Mouse (Mus musculus) macrophage (primary cell): ENCODE results near the gene Tmem39a. TPM values are rescaled to one million over a fixed set of nuclear protein-coding genes. Genes with fewer than 3 reads are reported as not detected.

ENCODE experiments used
- H3K27ac ChIP-seq: fragments of 350-480 bp; formaldehyde crosslinking; 2 replicates; pipeline ENCODE4 v1.9.0; 2021
- H3K36me3 ChIP-seq: fragments of 350-480 bp; formaldehyde crosslinking; 2 replicates; pipeline ENCODE4 v1.9.0; 2021; ENCODE audit errors: inconsistent target
- H3K4me3 ChIP-seq: fragments of 350-480 bp; formaldehyde crosslinking; 2 replicates; pipeline ENCODE4 v1.9.0; 2021; ENCODE audit errors: inconsistent target
- H3K79me2 ChIP-seq: fragments of 350-480 bp; formaldehyde crosslinking; 2 replicates; pipeline ENCODE4 v1.9.0; 2021; ENCODE audit errors: inconsistent target
- WGBS: methylation state at CpG from one replicate; pipeline ENCODE4 v1.1.7; 2026; ENCODE audit warnings: inconsistent platforms; ENCODE audit not compliant: missing documents; 5-methylcytosine and 5-hydroxymethylcytosine counted together
- polyA plus RNA-seq: library from polyadenylated mRNA; stranded (reverse); fragments of 250-400 nt; gene quantifications from 3 replicates; pipeline ENCODE4 v1.2.4, GENCODE M21; 2018; ENCODE audit warnings: inconsistent platforms

Tmem39a gene
- polyA plus RNA-seq, 1 experiment from 2014 or later: 15.6 TPM

DNA sequence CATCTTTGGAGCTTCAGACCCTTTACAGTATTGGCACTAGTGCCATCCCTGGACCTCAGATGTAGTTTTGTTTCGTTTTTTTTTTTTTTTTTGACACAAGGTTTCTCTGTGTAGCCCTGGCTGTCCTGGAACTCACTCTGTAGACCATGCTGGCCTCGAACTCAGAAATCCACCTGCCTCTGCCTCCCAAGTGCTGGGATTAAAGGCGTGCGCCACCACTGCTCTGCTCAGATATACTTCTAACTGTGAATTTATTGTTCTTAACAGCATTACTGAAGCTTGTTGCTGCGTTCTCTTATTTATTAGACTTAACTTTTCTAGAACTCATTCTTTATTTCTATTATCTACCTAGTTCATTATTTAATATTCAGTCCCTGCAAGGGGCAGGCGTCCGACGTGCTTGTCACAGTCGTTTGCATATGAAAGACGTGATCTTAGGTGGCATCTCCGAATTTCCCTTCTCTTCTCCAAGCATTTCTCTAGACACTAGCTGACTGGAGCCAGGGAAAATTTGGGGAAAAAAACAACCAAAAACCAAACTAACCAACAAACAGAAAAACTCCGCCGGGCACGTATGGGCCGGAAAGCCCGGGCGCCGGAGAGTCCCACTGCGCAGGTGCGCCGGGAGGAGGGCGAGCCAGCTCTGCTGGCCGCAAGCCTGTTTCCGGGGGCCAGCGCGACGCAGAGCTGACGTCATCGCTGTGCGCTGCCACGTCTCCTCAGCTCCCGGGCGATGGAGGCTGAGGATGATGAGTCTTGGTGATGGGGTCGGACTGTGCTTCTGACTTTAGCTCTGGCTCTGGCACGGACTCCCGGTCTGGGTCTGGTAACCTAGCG is 3.9 kb downstream of the Tmem39a start:
- H3K27ac ChIP-seq: peak overlapping the region; percentile 66
- WGBS: 6% methylated on average over 36 of the region's 37 CpGs

GRCm38 (mm10) chr16:38562968-38563327 is 4.5 kb downstream of the Tmem39a start:
- H3K4me3 ChIP-seq: peak overlapping the region; percentile 96
- H3K79me2 ChIP-seq: peaks cover 53% of the 10 kb centered on the region
- 0 out of 2 replicates have a peak, but pooled peaks cover 6% of the 10 kb centered on the region for H3K36me3 ChIP-seq
- peak overlapping the region; percentile 66 for H3K27ac ChIP-seq
- under 1% methylated on average over 25 of the region's 25 CpGs for WGBS

More for the DNA sequence above, 3.9 kb downstream of the Tmem39a start:
- Histone ChIP-seq H3K4me3 (peak overlapping the region; percentile 96), H3K36me3 (0 out of 2 replicates have a peak, but pooled peaks cover 6% of the 10 kb centered on the region), H3K79me2 (peaks cover 47% of the 10 kb centered on the region)

- 39% methylated on average over 10 of the region's 10 CpGs for WGBS
- H3K4me3 ChIP-seq: peak overlapping the region; percentile 96
Measured at GRCm38 (mm10) chr16:38563516-38563915, 5.0 kb downstream of the Tmem39a start.

DNA sequence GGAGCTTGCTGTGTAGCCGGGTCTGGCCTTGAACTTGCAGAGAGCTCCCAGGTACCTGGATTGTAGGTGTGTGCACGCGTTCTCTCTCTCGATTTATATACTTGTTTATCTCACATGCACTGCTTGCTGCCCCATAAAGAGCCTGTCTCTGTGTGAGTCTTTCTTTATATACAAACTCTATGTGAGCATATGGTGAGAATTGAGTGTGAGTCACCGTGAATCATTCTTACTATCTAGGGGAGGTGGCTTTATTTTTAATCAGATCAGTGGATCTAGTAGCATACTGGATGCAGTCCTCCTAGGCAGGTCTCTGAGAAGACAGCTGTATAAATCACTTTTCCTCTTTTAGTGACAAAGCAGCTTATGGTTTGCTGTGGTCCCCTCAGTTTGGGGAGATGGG is 9.7 kb downstream of the Tmem39a start:
- peaks cover 30% of the 10 kb centered on the region for H3K36me3 ChIP-seq

More at GRCm38 (mm10) chr16:38563516-38563915, 5.0 kb downstream of the Tmem39a start:
- peaks cover 57% of the 10 kb centered on the region for H3K79me2 ChIP-seq
- no peak overlapping the region; the same call in 1 of the 2 replicates for H3K27ac ChIP-seq
- H3K36me3 ChIP-seq: 0 out of 2 replicates have a peak, but pooled peaks cover 6% of the 10 kb centered on the region

GRCm38 (mm10) chr16:38571481-38571880 is 13.0 kb downstream of the Tmem39a start:
- 93% methylated on average over 3 of the region's 3 CpGs for WGBS
- Histone ChIP-seq H3K27ac (no peak overlapping the region), H3K4me3 (no peak overlapping the region), H3K79me2 (peaks cover 50% of the 10 kb centered on the region), H3K36me3 (peaks cover 43% of the 10 kb centered on the region)

More for the DNA sequence above, 9.7 kb downstream of the Tmem39a start:
- no peak overlapping the region for H3K4me3 ChIP-seq
- no peak overlapping the region for H3K27ac ChIP-seq
- H3K79me2 ChIP-seq: peaks cover 83% of the 10 kb centered on the region
- 88% methylated on average over 5 of the region's 5 CpGs for WGBS

GRCm38 (mm10) chr16:38584761-38585160 is 26.3 kb downstream of the Tmem39a start:
- Histone ChIP-seq H3K4me3 (no peak overlapping the region), H3K36me3 (peaks cover 75% of the 10 kb centered on the region), H3K79me2 (no peaks in the 10 kb centered on the region), H3K27ac (no peak overlapping the region)
- WGBS: 92% methylated on average over 7 of the region's 7 CpGs

DNA sequence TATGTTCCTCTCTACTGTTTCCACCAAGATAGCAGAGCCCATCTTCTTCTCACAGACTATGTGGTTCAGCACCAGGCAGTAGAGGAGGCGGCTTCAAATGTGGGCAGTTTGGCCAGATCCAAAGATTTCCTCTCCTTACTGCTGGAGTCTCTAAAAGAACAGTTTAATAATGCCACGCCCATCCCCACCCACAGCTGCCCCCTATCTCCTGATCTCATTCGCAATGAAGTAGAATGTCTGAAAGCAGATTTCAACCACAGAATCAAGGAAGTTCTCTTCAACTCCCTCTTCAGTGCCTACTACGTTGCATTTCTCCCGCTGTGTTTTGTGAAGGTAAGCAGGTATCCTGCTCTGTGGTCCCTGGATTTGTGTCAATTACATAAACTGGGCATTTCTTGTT is 26.7 kb downstream of the Tmem39a start:
- Histone ChIP-seq H3K36me3 (peaks cover 79% of the 10 kb centered on the region), H3K4me3 (no peak overlapping the region), H3K79me2 (no peaks in the 10 kb centered on the region), H3K27ac (no peak overlapping the region)
- WGBS: 74% methylated on average over 5 of the region's 5 CpGs

GRCm38 (mm10) chr16:38587163-38587562 is 28.7 kb downstream of the Tmem39a start:
- Histone ChIP-seq H3K4me3 (no peak overlapping the region), H3K27ac (no peak overlapping the region), H3K36me3 (peaks cover 89% of the 10 kb centered on the region), H3K79me2 (no peaks in the 10 kb centered on the region)
- WGBS: 94% methylated on average over 5 of the region's 5 CpGs

- Histone ChIP-seq H3K79me2 (no peaks in the 10 kb centered on the region), H3K36me3 (peaks cover 89% of the 10 kb centered on the region), H3K27ac (no peak overlapping the region), H3K4me3 (no peak overlapping the region)
- 97% methylated on average over 4 of the region's 4 CpGs for WGBS
Measured at GRCm38 (mm10) chr16:38587572-38587971, 29.1 kb downstream of the Tmem39a start.

GRCm38 (mm10) chr16:38591506-38591905 is 33.0 kb downstream of the Tmem39a start:
- WGBS: 96% methylated on average over 3 of the region's 3 CpGs
- Histone ChIP-seq H3K79me2 (no peaks in the 10 kb centered on the region), H3K36me3 (peaks cover 55% of the 10 kb centered on the region), H3K27ac (no peak overlapping the region), H3K4me3 (no peak overlapping the region)

GRCm38 (mm10) chr16:38592026-38592678 is 33.7 kb downstream of the Tmem39a start:
- Histone ChIP-seq H3K36me3 (peaks cover 49% of the 10 kb centered on the region), H3K4me3 (no peak overlapping the region)
- WGBS: 95% methylated on average over 11 of the region's 12 CpGs

GRCm38 (mm10) chr16:38592946-38593345 is 34.4 kb downstream of the Tmem39a start:
- Histone ChIP-seq H3K4me3 (no peak overlapping the region), H3K36me3 (peaks cover 41% of the 10 kb centered on the region), H3K79me2 (no peaks in the 10 kb centered on the region), H3K27ac (no peak overlapping the region)
- WGBS: 98% methylated on average over 4 of the region's 4 CpGs

More at GRCm38 (mm10) chr16:38592026-38592678, 33.7 kb downstream of the Tmem39a start:
- Histone ChIP-seq H3K27ac (no peak overlapping the region), H3K79me2 (no peaks in the 10 kb centered on the region)

- H3K79me2 ChIP-seq: no peaks in the 10 kb centered on the region
- WGBS: 100% methylated on average over 1 of the region's 1 CpGs
- H3K36me3 ChIP-seq: peaks cover 30% of the 10 kb centered on the region
- H3K27ac ChIP-seq: no peak overlapping the region
- H3K4me3 ChIP-seq: no peak overlapping the region
Measured at GRCm38 (mm10) chr16:38594435-38594834, 35.9 kb downstream of the Tmem39a start.

DNA sequence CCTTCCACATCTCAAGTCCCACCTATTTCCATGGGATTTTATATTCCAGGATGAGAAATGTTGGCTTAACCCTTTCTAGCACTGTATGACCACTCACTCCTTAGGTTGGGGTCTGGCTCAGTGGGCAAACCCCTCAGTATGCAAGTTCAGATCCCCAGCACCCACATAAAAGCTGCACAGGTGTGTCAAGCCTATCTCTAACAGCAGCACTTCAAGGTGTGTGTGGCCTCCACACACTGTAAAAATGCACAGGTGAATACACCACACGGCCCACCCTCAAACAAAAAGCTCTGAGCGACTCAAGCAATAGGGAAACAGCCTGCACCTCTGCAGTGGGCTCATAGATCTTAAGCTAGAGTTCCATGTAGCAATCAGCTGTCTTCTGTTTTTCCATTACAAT is 37.6 kb downstream of the Tmem39a start:
- H3K27ac ChIP-seq: no peak overlapping the region
- 83% methylated on average over 2 of the region's 2 CpGs for WGBS
- peaks cover 24% of the 10 kb centered on the region for H3K36me3 ChIP-seq
- no peak overlapping the region for H3K4me3 ChIP-seq
- H3K79me2 ChIP-seq: no peaks in the 10 kb centered on the region

- 98% methylated on average over 2 of the region's 2 CpGs for WGBS
Measured at GRCm38 (mm10) chr16:38596651-38597050, 38.2 kb downstream of the Tmem39a start.

More at GRCm38 (mm10) chr16:38596651-38597050, 38.2 kb downstream of the Tmem39a start:
- Histone ChIP-seq H3K27ac (no peak overlapping the region), H3K4me3 (no peak overlapping the region), H3K79me2 (no peaks in the 10 kb centered on the region), H3K36me3 (peaks cover 24% of the 10 kb centered on the region)
